Mouse (Mus musculus) heart, embryonic 13.5 days (tissue): ENCODE measurements at regions not wholly inside any gene's neighbourhood (a gene's known extent, or its start where the extent isn't known, plus 50 kb on each side); places are given as distances from the start of the nearest gene placed in this dataset.

Experiments used
- ATAC-seq: fragments of 200-750 bp; cut with Nextera tagmentation; 2 replicates; pipeline ENCODE4 v1.8.0; 2017; ENCODE audit warnings: moderate TSS enrichment; ENCODE audit not compliant: insufficient number of reproducible peaks, low FRiP score, low TSS enrichment; ENCODE audit errors: extremely low read depth
- H3K27ac ChIP-seq: fragments of 300-500 bp; sonication (generic); replicated peaks from 2 replicates; pipeline ENCODE4 v1.5.1; 2015; ENCODE audit warnings: moderate library complexity, mild to moderate bottlenecking, inconsistent platforms
- H3K27me3 ChIP-seq: fragments of 300-500 bp; sonication (generic); replicated peaks from 2 replicates; pipeline ENCODE4 v1.6.1; 2015; ENCODE audit warnings: mild to moderate bottlenecking, inconsistent platforms
- H3K36me3 ChIP-seq: fragments of 300-500 bp; sonication (generic); 2 replicates; pipeline ENCODE4 v1.6.1; 2015; ENCODE audit warnings: mild to moderate bottlenecking, inconsistent platforms
- H3K4me1 ChIP-seq: fragments of 300-500 bp; sonication (generic); 2 replicates; pipeline ENCODE4 v1.6.1; 2015; ENCODE audit warnings: inconsistent platforms
- H3K4me2 ChIP-seq: fragments of 300-500 bp; sonication (generic); 2 replicates; pipeline ENCODE4 v1.6.1; 2015; ENCODE audit warnings: inconsistent platforms, mild to moderate bottlenecking, moderate library complexity
- H3K4me3 ChIP-seq: fragments of 300-500 bp; sonication (generic); 2 replicates; pipeline ENCODE4 v1.5.1; 2015; ENCODE audit warnings: moderate library complexity, mild to moderate bottlenecking, inconsistent platforms
- H3K9ac ChIP-seq: fragments of 300-500 bp; sonication (generic); 2 replicates; pipeline ENCODE4 v1.6.1; 2015; ENCODE audit warnings: inconsistent platforms, mild to moderate bottlenecking, moderate library complexity
- H3K9me3 ChIP-seq: fragments of 300-500 bp; sonication (generic); 2 replicates; pipeline ENCODE4 v1.6.1; 2016; ENCODE audit warnings: inconsistent platforms
- WGBS: fragments of 180-500 bp; shearing (Covaris S2); methylation state at CpG from one replicate; pipeline ENCODE4 v1.1.7; 2015; ENCODE audit warnings: mixed read lengths; 5-methylcytosine and 5-hydroxymethylcytosine counted together

GRCm38 (mm10) chr8:115584311-115584907 lies 123.2 kb downstream of the Maf start:
- H3K9me3 ChIP-seq, result no peaks in the 10 kb centered on the region
- no peak overlapping the region for H3K9ac ChIP-seq
- WGBS, result 70% methylated on average over 8 of the region's 8 CpGs
- no peak overlapping the region for H3K27ac ChIP-seq
- no peak; the same call in 1 of the 2 replicates for ATAC-seq
- H3K27me3 ChIP-seq, result no peaks in the 10 kb centered on the region
- no peaks in the 10 kb centered on the region for H3K36me3 ChIP-seq
- no peak overlapping the region for H3K4me2 ChIP-seq
- H3K4me1 ChIP-seq, result peaks cover 6% of the 10 kb centered on the region; the same call in 1 of the 2 replicates
- no peak overlapping the region for H3K4me3 ChIP-seq

- ATAC-seq, result no peak
- WGBS, result 76% methylated on average over 5 of the region's 5 CpGs
- no peaks in the 10 kb centered on the region for H3K36me3 ChIP-seq
Measured at GRCm38 (mm10) chr8:115583221-115583620, 124.4 kb downstream of the Maf start.

DNA sequence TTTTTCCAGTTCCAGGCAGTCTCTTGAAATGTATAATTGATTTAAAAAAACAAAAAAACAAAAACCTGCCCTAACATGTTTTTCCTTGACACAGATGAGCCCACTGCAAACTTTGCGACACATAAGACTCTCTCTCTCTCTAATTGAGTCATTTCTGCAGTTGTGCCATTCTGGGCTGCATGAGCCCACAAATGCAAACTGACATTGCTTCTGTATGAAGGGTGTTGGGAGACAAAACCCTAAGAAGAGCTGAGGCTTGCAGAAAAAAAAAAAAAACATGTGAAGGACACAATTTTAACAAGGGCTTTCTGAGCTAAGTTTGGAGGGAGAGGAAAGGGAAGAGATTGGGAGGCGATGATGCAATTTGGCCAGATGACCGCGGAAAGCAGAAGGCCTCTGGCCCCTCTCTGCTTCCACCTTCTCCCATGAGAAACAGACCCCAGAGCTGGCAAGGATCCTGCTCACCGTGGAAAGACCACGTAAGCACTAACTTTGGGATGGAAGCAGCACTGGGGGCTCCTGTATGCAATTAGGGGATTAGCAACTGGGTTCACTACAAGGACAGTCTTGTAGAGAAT lies 125.6 kb downstream of the Maf start:
- Histone ChIP-seq H3K27ac (no peak overlapping the region), H3K4me3 (no peak overlapping the region), H3K27me3 (no peaks in the 10 kb centered on the region), H3K36me3 (no peaks in the 10 kb centered on the region), H3K4me1 (peaks cover 6% of the 10 kb centered on the region; the same call in 1 of the 2 replicates), H3K4me2 (no peak overlapping the region), H3K9me3 (no peaks in the 10 kb centered on the region), H3K9ac (no peak overlapping the region)
- no peak for ATAC-seq
- 78% methylated on average over 6 of the region's 6 CpGs for WGBS

More at GRCm38 (mm10) chr8:115583221-115583620, 124.4 kb downstream of the Maf start:
- H3K27me3 ChIP-seq, result no peaks in the 10 kb centered on the region
- no peak overlapping the region for H3K4me3 ChIP-seq
- H3K9ac ChIP-seq, result no peak overlapping the region
- H3K27ac ChIP-seq, result no peak overlapping the region
- H3K9me3 ChIP-seq, result no peaks in the 10 kb centered on the region
- peaks cover 6% of the 10 kb centered on the region; the same call in 1 of the 2 replicates for H3K4me1 ChIP-seq
- no peak overlapping the region for H3K4me2 ChIP-seq

- ATAC-seq, result no peak
- Histone ChIP-seq H3K36me3 (no peaks in the 10 kb centered on the region), H3K9me3 (no peaks in the 10 kb centered on the region), H3K27me3 (no peaks in the 10 kb centered on the region), H3K9ac (no peak overlapping the region), H3K4me2 (no peak overlapping the region), H3K4me3 (no peak overlapping the region), H3K4me1 (no peaks in the 10 kb centered on the region), H3K27ac (no peak overlapping the region)
- WGBS, result 73% methylated on average over 7 of the region's 7 CpGs
Measured at GRCm38 (mm10) chr8:115568394-115568793, 139.2 kb downstream of the Maf start.

DNA sequence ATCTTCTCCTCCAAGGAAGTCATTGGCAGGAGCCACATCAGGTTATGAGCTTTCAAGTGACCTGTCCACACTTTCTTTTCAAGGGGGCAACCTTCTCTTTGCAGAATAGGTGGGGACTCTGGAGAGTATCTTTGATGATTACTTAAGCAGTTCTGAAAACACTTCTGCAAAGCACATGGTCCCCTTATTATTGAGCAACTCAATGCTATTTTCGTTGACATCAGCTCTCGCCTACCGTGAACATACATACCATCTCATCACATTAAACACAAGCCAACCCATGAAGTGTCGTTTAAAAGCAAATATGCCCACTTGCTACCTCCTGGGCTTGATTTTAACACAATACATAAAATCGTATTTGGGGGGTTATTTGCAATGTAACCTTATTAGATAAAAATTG lies 141.8 kb downstream of the Maf start:
- H3K36me3 ChIP-seq, result no peaks in the 10 kb centered on the region
- no peak overlapping the region for H3K9ac ChIP-seq
- H3K4me1 ChIP-seq, result peaks cover 20% of the 10 kb centered on the region
- 67% methylated on average over 5 of the region's 5 CpGs for WGBS
- no peak overlapping the region for H3K4me2 ChIP-seq
- no peak overlapping the region for H3K4me3 ChIP-seq
- ATAC-seq, result no peak
- H3K9me3 ChIP-seq, result no peaks in the 10 kb centered on the region
- no peaks in the 10 kb centered on the region for H3K27me3 ChIP-seq
- no peak overlapping the region for H3K27ac ChIP-seq

- no peak for ATAC-seq
- peaks cover 22% of the 10 kb centered on the region for H3K4me1 ChIP-seq
Measured at GRCm38 (mm10) chr8:115562362-115562761, 145.2 kb downstream of the Maf start.

GRCm38 (mm10) chr8:115560985-115561916 lies 146.3 kb downstream of the Maf start:
- H3K27ac ChIP-seq, result no peak overlapping the region
- H3K27me3 ChIP-seq, result no peaks in the 10 kb centered on the region
- peak overlapping the region; percentile 42 for H3K4me2 ChIP-seq
- no peak overlapping the region for H3K9ac ChIP-seq
- no peak for ATAC-seq
- 25% methylated on average over 18 of the region's 18 CpGs for WGBS
- no peaks in the 10 kb centered on the region for H3K36me3 ChIP-seq
- H3K4me3 ChIP-seq, result no peak overlapping the region
- H3K9me3 ChIP-seq, result no peaks in the 10 kb centered on the region
- H3K4me1 ChIP-seq, result peaks cover 22% of the 10 kb centered on the region

More at GRCm38 (mm10) chr8:115562362-115562761, 145.2 kb downstream of the Maf start:
- no peaks in the 10 kb centered on the region for H3K9me3 ChIP-seq
- WGBS, result 24% methylated on average over 4 of the region's 4 CpGs
- no peak overlapping the region for H3K9ac ChIP-seq
- H3K4me3 ChIP-seq, result no peak overlapping the region
- H3K27me3 ChIP-seq, result no peaks in the 10 kb centered on the region
- no peak overlapping the region for H3K27ac ChIP-seq
- no peaks in the 10 kb centered on the region for H3K36me3 ChIP-seq
- H3K4me2 ChIP-seq, result no peak overlapping the region

DNA sequence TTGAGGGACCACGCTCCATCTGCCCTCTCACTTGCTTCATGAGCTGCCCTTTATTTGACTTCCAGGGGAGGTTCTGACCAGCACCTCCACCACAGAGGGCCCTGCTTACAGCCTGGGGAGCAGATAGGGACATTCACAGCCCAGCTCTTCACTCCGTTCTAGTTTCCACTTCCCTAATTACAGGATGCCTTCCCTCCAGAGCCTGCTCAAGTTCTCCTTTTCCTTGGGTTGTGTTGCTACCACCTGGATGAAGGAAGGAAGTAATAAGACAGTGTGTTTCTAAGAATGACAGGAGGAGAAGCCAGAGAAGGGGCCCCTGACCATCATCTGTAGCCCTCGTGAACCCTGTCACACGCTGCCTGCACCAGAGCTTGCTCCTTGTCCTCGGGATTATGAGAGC lies 152.1 kb downstream of the Maf start:
- H3K4me3 ChIP-seq, result no peak overlapping the region
- H3K9ac ChIP-seq, result no peak overlapping the region
- no peaks in the 10 kb centered on the region for H3K27me3 ChIP-seq
- no peaks in the 10 kb centered on the region for H3K4me1 ChIP-seq
- no peaks in the 10 kb centered on the region for H3K9me3 ChIP-seq
- 68% methylated on average over 5 of the region's 5 CpGs for WGBS
- no peak overlapping the region for H3K4me2 ChIP-seq
- no peak for ATAC-seq
- H3K27ac ChIP-seq, result no peak overlapping the region
- no peaks in the 10 kb centered on the region for H3K36me3 ChIP-seq

GRCm38 (mm10) chr8:115554185-115554584 lies 153.4 kb downstream of the Maf start:
- Histone ChIP-seq H3K9ac (no peak overlapping the region), H3K36me3 (no peaks in the 10 kb centered on the region), H3K4me2 (no peak overlapping the region), H3K4me1 (no peaks in the 10 kb centered on the region), H3K4me3 (no peak overlapping the region), H3K27me3 (no peaks in the 10 kb centered on the region), H3K9me3 (no peaks in the 10 kb centered on the region), H3K27ac (no peak overlapping the region)
- ATAC-seq, result no peak
- 71% methylated on average over 5 of the region's 5 CpGs for WGBS

DNA sequence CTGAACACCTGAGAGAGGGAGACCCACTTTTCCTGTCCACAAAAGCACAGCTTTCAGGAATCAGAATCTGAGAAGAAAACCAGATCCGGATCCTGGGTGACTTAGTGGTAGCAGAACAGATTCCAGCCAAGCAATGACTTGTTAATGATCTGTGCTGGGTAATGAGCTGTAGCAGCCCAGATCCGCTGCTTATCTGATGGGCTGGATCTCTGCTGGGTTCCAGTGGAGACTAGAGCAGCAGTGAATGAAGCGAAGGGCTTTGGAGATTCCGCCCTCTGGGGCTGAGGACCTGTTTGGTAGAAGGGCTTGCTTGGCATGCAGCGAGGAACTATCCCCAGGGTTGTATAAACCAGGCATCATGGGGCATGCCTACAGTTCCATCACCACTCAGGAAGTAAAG lies 156.3 kb downstream of the Maf start:
- 54% methylated on average over 5 of the region's 5 CpGs for WGBS
- Histone ChIP-seq H3K4me3 (no peak overlapping the region), H3K9me3 (no peaks in the 10 kb centered on the region), H3K27ac (no peak overlapping the region), H3K27me3 (no peaks in the 10 kb centered on the region), H3K36me3 (no peaks in the 10 kb centered on the region), H3K9ac (no peak overlapping the region), H3K4me1 (no peaks in the 10 kb centered on the region), H3K4me2 (no peak overlapping the region)
- no peak for ATAC-seq

DNA sequence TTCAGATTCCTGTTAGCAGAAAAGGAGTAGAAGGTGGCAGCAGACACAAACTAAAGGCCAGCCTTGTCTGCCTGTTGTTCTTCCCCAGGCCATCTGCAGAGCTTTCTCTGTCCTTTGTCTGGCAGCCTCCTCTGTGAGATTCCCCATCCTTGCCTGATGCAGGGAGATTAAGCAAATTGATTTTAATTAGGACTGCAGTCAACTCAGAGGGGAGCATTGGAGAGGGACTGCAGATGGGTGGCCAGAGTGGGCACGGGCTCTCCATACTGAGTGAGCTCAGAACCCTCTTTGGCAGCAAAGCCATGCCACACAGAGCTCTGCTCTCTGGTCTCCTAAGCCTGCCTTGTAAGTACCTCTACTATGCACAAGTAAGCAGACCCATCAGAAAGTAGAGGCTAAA lies 158.5 kb downstream of the Maf start:
- WGBS, result 56% methylated on average over 1 of the region's 1 CpGs
- Histone ChIP-seq H3K27ac (no peak overlapping the region), H3K36me3 (no peaks in the 10 kb centered on the region), H3K4me3 (no peak overlapping the region), H3K27me3 (no peaks in the 10 kb centered on the region), H3K9me3 (no peaks in the 10 kb centered on the region), H3K4me2 (no peak overlapping the region), H3K4me1 (peaks cover 3% of the 10 kb centered on the region; the same call in 1 of the 2 replicates), H3K9ac (no peak overlapping the region)
- ATAC-seq, result no peak
